Mouse (Mus musculus): ENCODE results near the gene Clasp2.

Gene Clasp2

DNA sequence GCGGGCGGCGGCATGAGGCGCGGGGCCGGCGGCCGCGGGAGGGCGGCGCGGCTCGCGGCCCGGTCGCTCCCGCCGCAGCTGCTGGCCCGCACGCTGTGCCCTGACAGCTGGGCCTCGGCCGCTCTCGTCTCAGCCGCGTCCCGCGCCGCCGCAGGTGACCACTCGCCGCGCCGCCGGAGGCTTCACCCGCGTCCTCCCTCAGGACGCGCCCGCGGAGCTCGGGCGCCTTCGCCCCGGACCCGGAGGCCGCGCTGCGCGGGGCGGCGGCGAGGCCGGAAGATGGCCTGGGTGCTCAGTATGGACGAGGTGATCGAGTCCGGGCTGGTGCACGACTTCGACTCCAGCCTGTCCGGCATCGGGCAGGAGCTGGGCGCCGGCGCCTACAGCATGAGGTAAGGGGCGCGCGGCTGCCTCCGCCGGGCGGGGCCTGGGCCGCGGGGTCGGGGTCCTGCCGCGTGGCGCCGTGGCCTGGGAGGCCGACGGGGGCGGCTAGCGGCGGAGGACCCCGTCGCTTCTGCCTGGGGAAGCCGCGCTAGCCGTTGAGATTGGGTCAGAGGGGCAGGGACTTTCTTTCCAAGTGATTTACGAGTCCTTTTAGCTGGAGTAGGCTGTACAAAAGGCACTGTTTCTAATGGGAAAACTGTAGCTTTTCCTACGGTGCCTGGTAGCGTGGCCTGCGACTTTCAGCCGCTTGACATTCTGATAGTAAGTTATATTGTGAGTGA is 190.3 kb downstream of the Clasp2 start:
- no peak for DNase-seq (ENCODE audit: low read depth, low spot score)

DNA sequence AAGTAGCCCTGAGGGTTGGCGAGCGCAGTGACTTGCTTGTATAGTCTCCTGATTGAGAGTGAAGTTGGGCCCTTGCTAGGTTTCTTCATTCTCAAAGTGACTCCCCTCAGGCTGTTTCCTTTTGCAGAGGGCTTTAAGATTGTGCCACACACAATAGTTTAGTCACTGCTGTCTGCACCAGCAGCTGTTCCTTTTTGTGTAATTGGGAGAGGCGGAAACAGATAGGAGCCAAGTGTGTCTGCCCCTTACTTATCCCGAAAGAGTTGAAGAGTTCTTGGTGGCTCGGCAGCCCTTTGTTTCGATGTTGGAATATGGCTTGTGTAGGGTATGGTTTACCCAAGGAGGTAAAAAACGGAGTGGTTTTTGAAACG is 190.8 kb downstream of the Clasp2 start:
- no peak for DNase-seq (ENCODE audit: low read depth, low spot score)

- DNase-seq (ENCODE audit: low read depth, low spot score), result no peak
These were observed 191.2 kb downstream of the Clasp2 start for GRCm38 (mm10) chr9:113932501-113932900.

DNA sequence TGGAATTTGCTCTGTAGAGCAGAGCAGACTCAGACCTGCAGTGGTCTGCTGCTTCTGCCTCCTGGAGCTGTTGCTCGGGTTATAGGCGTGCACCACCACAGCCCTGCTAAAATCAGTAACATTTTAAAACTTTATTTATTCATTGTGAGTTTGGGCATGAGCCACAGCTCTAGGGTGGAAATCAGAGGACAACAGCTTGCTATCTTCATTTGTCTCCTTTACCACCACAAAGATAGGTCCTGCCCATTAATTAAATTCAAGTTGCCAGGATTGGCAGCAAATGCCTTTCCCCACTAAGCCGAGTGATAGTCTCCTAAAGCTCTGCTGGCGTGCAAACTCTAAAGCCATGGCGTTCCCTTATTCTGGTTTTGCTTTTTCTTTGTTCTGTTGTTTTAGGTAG is 194.4 kb downstream of the Clasp2 start:
- DNase-seq (ENCODE audit: low read depth, low spot score), result no peak

- no peak for DNase-seq (ENCODE audit: low read depth, low spot score)
These were observed 198.0 kb downstream of the Clasp2 start for GRCm38 (mm10) chr9:113939063-113939850.

GRCm38 (mm10) chr9:113941103-113941805 is 200.0 kb downstream of the Clasp2 start:
- no peak for DNase-seq (ENCODE audit: low read depth, low spot score)

GRCm38 (mm10) chr9:113943372-113943771 is 202.1 kb downstream of the Clasp2 start:
- no peak for DNase-seq (ENCODE audit: low read depth, low spot score)

- DNase-seq (ENCODE audit: low read depth, low spot score), result no peak
These were observed 205.9 kb downstream of the Clasp2 start for GRCm38 (mm10) chr9:113947216-113947615.

GRCm38 (mm10) chr9:113957777-113958176 is 216.5 kb downstream of the Clasp2 start:
- DNase-seq (ENCODE audit: low read depth, low spot score), result no peak

DNA sequence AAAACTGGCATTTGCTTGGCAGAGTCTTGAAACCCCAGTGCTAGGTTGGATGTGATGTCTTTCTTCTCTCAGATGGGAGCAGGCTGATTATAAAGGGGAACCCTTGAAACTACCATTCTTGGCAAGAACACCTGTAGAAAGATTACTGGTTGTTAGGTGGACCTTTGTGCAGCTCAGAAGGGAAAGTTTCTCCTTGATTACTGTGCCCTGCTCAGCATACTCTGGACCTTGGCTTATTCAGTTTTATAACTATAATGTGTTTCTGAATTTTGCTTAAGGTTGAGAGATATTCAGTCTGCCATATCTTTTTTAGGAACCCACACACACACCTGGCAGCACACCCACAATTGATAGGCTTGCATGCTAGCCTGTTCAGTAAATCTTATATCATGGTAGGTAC is 222.4 kb downstream of the Clasp2 start:
- no peak for DNase-seq (ENCODE audit: low read depth, low spot score)

DNA sequence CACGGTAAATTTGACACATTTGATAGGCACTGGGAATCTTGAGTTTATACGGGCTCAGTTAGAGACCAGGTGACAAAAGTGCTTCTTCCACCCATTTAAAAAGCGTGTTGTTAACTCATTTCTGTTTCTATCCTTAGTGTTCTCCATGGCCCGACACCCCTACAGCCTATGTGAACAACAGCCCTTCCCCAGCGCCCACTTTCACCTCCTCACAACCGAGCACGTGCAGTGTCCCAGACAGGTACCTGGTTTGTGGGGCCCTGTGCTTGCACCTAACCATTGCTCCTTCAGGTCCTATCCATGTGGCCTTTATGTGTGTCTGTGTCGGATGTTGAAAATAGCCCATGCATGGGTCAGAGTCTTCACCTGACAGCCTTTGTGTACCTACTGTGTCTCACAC is 223.1 kb downstream of the Clasp2 start:
- DNase-seq (ENCODE audit: low read depth, low spot score), result no peak

- DNase-seq (ENCODE audit: low read depth, low spot score), result no peak
These were observed 225.6 kb downstream of the Clasp2 start for GRCm38 (mm10) chr9:113966838-113967237.

DNA sequence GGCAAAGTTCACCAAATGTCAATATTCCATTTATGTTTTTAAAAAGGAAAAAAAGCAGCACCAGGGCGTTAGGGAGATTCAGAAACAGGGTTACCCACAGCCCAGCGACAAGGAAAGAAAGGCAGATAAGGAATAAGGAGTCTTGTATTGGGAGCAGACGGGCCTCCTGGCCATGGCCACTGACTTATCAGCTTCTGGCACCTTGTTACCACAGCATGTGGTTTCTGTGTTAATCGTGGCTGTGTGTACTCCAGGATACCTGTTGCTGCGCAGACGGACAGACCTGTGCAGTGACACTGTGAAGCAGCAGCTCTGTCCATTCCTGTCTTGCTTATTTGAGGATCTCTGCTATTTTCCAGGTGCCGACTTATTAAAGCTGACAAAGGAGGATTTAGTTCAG is 227.7 kb downstream of the Clasp2 start:
- DNase-seq (ENCODE audit: low read depth, low spot score), result no peak

All from brain, embryonic 18.5 days (tissue).